Mouse (Mus musculus) testis, postnatal 10 days (tissue): ENCODE data around the gene Aldh16a1.
"Not testable (repeated sequence)": the region's sequence is repeated elsewhere in the genome, so short reads cannot be mapped to it uniquely, and the experiment has no call there.

Source experiments
- DNase-seq: peaks from one replicate; pipeline ENCODE4 v3.0.0; 2021; ENCODE audit warnings: low spot score

The Aldh16a1 gene

DNA sequence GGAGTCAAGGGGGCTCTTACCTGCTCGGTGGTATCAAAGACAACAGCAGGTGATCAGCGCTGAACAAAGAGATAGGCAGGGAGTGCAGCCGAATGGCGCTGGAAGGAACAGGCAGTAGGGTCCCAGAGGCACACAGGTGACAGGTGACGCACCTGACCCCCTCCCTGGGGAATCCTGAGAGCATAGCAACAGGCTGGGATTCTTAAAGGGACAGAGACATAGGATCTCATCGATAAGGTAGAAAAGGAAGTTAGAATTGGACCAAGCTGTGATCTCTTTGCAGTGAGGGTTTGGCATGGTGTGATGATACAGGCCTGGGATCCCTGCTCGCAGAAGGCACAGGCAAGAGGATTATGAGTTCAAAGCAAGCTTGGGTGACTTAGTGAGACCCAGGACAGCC is 25.1 kb upstream of the Aldh16a1 start, which contains the start of gene Gfy:
Gfy (minus strand) TSS at position 101 of the 400 bp plus-strand sequence.
- no peak for DNase-seq

DNA sequence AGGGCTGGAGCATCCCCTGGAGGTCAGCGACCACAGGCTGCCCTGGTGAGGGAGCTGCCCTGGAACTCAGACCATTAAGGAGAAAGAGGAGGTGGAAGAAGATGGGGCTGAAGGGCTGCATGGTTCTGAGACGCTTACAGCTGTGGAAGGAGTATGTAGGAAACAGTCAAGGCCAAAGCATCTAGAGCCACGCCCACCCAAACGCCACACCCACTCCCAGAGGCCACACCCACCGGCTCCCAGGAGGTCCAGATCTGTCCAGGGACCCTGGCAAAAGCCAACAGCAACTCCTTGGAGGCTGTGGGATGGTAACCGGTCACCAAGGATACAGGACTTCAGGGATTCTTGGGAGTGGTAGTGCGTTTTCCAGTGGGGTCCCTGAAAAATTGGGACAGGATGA is 24.2 kb upstream of the Aldh16a1 start:
- peak; percentile 63 for DNase-seq

DNA sequence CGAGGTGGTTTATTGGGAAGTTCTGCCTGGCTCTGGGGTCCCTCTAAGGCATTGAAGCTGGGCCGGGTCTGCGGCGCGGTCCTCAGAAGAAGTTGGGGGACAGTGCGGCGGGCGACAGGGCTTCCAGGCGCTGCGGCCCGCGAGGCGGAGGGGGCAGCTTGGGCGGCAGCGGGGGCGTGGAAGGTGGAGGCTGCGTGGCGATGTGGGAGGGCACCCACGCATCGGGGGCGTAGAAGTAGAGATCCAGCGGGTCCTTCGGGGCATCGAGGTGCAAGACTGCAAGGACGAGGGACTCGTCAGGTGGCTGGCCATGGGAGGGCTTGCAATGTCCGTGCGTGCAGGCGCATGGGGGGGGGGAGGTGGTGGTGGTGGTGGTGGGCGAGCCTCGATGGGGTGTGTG is 22.0 kb upstream of the Aldh16a1 start:
- no peak for DNase-seq

DNA sequence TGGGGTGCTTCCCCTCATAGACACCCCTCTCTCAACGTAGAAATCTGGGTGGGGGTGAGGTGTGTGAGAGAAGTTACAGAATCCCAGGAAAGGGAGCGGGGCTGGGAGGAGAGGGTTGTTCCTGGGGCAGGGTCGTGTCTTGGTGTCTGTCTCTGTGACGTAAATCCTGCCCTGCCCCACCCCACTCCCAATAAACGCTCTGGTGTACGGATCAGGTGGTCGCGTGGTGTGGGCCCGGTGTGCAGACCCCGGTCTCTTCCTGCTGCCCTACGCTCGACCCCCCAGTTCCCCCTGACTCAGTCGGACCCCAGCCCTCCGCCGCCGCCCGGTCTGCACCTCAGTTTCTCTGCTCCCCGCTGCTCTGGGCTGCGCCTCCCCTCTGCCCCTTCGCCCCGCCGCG is 21.5 kb upstream of the Aldh16a1 start:
- DNase-seq, result no peak

- no peak for DNase-seq
Measured at GRCm38 (mm10) chr7:45175398-45175797, 21.0 kb upstream of the Aldh16a1 start.

DNA sequence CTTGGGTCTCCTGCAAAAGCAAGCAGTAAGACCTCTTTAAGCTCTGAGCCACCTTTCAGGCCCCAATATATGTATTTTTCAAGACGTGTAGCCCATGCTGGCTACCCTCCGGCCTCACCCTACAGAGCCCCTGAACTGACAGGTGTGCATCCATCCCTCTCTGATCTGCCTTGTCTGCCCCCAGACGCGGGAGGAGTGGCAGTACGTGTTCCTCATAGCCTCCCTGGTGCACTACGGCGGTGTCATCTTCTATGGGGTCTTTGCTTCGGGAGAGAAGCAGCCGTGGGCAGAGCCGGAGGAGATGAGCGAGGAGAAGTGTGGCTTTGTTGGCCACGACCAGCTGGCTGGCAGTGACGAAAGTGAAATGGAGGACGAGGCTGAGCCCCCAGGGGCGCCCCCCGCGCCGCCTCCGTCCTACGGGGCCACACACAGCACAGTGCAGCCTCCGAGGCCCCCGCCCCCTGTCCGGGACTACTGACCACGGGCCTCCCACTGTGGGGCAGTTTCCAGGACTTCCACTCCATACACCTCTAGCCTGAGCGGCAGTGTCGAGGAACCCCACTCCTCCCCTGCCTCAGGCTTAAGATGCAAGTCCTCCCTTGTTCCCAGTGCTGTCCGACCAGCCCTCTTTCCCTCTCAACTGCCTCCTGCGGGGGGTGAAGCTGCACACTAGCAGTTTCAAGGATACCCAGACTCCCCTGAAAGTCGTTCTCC is 20.3 kb upstream of the Aldh16a1 start:
- DNase-seq, result no peak

DNA sequence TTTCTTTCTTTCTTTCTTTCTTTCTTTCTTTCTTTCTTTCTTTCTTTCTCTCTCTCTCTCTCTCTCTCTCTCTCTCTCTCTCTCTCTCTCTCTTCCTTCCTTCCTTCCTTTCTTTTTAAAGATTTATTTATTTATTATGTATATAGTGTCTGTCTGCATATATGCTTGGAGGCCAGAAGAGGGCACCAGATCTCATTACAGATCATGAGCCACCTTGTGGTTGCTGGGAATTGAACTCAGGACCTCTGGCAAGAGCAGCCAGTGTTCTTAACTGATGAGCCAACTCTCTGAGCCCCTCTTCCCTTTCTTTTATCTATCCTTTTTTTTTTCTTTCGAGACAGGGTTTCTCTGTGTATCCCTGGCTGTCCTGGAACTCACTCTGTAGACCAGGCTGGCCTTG is 19.4 kb upstream of the Aldh16a1 start:
- DNase-seq, result not testable (repeated sequence)

DNA sequence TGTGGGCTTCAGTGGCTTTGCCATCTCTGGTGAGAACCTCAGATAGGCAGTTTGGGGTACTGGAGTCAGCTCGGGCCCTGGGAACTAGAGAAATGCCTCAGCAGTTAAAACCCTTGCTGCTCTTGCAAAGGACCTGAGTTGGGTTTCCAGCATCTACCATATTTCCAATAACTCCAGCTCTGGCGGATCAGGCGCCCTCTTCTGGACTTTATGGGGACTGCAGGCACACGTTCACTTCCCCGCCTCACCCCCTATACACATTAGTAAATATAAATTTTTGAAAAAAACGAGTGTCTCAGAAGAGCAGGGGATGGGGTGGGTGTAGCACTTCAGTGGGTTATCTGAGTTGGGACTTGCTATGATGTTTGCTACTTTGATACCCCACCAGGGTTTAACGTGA is 18.6 kb upstream of the Aldh16a1 start:
- DNase-seq, result peak; percentile 66

DNA sequence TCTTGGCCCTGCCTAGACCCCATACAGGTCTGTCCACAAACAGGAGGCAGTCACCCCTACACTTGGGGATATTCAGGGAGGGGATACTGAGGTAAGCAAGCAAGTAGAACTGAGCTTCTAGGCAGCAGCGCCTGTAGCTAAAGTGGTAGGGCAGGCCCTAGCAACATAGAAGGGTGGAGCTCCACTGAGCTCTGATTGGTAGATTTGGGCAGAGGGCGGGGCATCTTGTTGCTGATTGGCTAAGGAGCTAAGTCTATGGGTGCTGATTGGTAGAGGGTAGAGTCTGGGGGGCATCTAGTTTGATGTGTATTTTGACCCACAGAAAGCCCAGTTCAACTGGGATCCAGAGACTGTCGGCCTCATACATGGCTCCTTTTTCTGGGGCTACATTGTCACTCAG is 15.1 kb upstream of the Aldh16a1 start:
- no peak for DNase-seq

- DNase-seq, result no peak
Measured at GRCm38 (mm10) chr7:45168656-45169055, 14.3 kb upstream of the Aldh16a1 start.

DNA sequence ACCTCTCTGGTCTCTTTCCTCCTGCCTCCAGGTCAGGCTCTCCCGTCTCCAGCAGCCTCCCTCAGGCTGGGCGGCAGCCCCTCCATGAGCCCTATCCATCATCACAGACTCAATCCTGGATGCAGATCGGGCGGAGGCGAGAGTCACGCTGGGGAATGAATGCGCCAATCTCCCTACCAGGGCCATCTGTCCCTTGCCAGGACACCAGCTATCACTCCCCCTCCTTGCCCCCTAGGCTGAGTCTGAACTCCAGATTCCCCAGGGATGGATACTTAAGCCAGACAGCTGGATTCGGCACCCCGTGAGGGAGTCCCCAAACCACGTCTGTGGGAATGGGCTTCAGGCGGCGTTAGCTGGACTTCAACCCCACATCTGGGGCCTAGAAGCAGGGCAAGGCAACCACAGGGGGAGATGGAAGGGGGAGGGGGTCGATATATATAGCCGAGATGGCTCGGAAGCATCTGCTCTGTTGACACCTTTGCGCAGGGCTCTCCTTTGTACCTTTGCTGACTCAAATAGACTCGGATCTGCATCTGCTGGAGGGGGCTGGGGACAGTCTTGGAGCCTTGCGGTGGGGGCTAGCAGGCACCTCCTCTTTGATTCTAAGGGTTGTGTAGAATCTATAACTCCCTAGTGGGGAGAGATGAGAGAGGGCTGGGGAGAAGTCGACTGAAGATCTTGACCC is 13.5 kb upstream of the Aldh16a1 start:
- DNase-seq, result no peak

- DNase-seq, result no peak
Measured at GRCm38 (mm10) chr7:45166950-45167401, 12.6 kb upstream of the Aldh16a1 start.

GRCm38 (mm10) chr7:45165701-45166100 is 11.3 kb upstream of the Aldh16a1 start:
- DNase-seq, result no peak

DNA sequence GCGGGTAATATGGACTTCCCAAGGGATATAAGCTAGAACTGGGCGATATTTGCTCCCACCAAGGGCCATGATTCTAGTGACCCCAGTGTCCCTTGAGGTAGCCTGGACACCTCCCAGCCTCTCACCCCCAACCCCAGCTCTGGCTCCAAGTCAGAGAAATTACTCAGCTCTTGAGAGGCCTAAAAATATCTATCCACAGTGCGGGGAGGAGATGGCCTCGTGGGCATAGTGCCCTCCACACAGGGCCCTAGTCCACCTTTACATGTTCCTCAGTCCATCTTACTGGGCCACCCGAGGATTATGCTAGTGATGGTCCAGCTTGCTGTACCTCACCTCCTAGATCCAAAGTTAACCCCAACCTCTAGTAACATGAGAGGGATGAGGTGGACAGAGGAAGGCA is 10.4 kb upstream of the Aldh16a1 start:
- no peak for DNase-seq

- DNase-seq, result no peak
Measured at GRCm38 (mm10) chr7:45163735-45164490, 9.5 kb upstream of the Aldh16a1 start, which contains the start of gene Slc17a7. TSS of gene Slc17a7 (plus strand) at chr7:45163949.

- DNase-seq, result no peak
Measured at GRCm38 (mm10) chr7:45162996-45163615, 8.7 kb upstream of the Aldh16a1 start.

DNA sequence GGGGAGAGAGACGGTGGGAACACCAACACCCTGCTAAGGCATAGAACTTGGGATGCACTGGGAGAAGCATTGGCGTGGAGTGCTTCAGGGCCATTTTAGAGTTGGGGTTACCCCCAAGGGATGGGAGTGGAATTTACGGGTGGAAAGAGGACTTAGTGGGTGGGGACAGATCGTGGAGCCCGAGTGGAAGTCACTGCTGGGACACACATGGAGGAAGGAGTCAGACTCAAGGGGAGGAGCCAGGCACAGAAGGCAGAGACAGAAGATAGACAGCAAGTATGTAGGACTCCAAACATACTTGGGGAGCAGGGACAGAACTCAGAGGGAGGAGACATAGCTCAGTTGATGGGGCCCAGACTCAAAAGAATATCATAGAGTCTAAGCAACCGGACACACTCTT is 8.2 kb upstream of the Aldh16a1 start:
- DNase-seq, result no peak

GRCm38 (mm10) chr7:45161612-45162473 is 7.5 kb upstream of the Aldh16a1 start:
- peak; percentile 97 for DNase-seq

DNA sequence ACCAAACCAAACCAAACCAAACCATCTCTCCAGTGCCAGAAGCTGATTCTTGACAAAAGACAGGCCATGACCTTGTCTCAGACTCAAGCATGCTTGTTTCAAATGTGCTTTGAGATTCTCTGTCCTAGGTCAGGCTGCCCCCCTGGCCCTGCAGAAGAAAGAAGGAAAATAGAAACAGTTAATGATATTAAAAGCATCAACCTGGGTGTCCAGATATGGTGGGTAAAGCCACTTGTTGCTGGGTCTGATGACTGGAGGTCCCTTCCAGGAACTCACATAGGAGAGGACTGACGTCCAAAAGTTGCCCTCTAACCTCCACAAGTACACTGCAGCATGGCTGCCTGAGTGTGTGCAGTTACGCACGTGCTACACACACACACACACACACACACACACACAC is 6.5 kb upstream of the Aldh16a1 start:
- no peak for DNase-seq

DNA sequence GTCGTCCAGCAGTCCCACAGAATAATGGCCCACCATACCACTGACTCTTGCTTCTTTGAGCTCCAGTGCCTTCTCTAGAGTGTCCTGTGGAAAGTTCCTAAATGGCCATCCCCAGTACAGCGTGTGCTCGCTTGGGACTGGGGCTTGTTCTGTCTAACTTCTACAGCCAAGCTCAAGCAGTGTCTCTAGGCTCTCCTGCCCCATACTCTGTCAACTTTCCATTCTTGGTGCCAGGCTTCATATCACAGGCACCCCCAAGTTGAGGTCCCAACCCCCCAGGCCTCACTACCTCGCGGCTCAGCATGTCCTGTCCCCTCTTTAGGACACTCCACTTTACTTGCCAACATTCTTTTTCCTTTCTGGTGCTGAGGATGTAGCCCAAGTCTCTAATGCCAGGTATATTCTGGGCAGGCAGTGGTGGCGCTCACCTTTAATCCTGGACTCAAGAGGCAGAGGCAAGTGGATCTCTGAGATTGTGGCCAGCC is 6.0 kb upstream of the Aldh16a1 start:
- DNase-seq, result no peak

- no peak for DNase-seq
Measured at GRCm38 (mm10) chr7:45158991-45159390, 4.6 kb upstream of the Aldh16a1 start.
